Mouse (Mus musculus): ENCODE results near the gene Alox12e. TPM values are rescaled to one million over a fixed set of nuclear protein-coding genes. Genes with fewer than 3 reads are reported as not detected.
"Not testable (repeated sequence)": the region's sequence is repeated elsewhere in the genome, so short reads cannot be mapped to it uniquely, and the experiment has no call there.

Alox12e gene
- not detected in 2 replicates for polyA plus RNA-seq (2016; fragmentation: Nextera tagmentation; extraction: Ambion mirVana)

DNA sequence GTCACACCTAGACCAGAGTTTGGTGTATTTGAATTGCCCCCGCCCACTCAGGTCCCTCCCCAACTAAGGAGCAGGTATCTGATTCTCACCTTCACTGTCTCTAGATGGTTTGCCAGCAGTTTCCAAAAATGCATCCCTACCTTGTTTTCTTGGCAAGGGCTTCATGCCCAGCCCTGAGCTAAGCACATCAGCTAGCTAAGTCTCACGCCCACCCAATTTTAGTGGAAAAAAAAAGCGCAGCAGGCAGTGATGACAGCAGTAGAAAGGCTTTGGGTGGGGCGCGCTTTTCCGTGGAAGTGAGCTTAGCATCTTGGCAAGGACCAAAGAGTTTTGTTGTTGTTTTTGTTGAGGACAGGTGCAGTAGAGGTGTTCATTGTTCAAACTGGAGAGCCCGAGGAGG, at the start of gene Alox12e:
Gene Alox12e, minus strand, starts transcription at position 101 of the 400 bp plus-strand sequence.
- no peak within 1 kb of the TSS for H3K9ac ChIP-seq
- no peaks in the 10 kb centered on the region for H3K4me1 ChIP-seq
- peak within 1 kb of the TSS; percentile 28 for H3K4me2 ChIP-seq (replicated peaks)
- H3K27ac ChIP-seq = no peak within 1 kb of the TSS
- no peak for ATAC-seq (ENCODE audit: insufficient number of reproducible peaks, insufficient read depth, low FRiP score, low TSS enrichment)
- H3K27me3 ChIP-seq = peaks cover 48% of the 10 kb centered on the region
- no peaks in the 10 kb centered on the region for H3K36me3 ChIP-seq
- no peak within 1 kb of the TSS for H3K4me3 ChIP-seq
- WGBS = 27% methylated on average over 7 of the region's 7 CpGs
- no peaks in the 10 kb centered on the region for H3K9me3 ChIP-seq

DNA sequence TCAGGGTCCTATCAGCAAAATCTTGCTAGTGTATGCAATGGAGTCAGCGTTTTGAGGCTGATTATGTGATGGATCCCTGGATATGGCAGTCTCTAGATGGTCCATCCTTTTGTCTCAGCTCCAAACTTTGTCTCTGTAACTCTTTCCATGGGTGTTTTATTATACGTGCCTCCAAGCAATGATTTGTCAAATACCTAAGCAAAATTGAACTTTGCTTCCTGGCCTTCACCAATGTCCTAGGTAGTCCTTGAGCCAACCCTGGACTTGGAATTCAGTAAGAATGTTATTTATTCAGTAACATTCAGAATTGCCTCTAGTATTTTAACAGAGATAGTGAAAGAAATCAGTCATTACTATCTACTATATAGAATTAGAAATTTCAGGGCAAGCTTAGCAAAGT, 46.2 kb upstream of the Alox12e start:
- H3K4me3 ChIP-seq; H3K4me2 ChIP-seq (replicated peaks); H3K27ac ChIP-seq; H3K27me3 ChIP-seq; ATAC-seq (ENCODE audit: insufficient number of reproducible peaks, insufficient read depth, low FRiP score, low TSS enrichment); H3K36me3 ChIP-seq; H3K4me1 ChIP-seq; H3K9me3 ChIP-seq; H3K9ac ChIP-seq: not testable (repeated sequence)
- WGBS = 75% methylated on average over 2 of the region's 2 CpGs

DNA sequence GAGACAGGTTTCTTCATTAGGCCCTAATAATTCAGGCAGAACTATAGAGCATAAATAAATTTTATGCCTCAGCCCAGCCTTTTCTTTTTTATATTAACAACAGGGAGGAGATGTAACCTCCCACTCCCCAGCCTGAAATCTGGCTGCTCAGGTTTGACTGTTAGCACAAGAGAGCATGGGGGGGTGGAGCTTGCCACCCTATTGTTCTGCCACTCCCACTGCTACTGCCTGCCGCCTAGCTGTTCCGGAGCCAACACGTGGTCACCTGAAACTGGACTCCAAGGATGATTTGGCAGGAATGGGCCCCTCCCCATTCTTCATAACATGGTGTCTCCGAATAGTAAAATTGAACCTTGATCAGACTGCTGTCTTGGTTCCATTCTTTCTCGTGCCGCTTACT, 45.3 kb upstream of the Alox12e start:
- WGBS = 79% methylated on average over 6 of the region's 6 CpGs
- not testable (repeated sequence) for H3K27ac ChIP-seq; H3K9ac ChIP-seq; H3K36me3 ChIP-seq; H3K4me2 ChIP-seq (replicated peaks); H3K27me3 ChIP-seq; H3K4me1 ChIP-seq; H3K9me3 ChIP-seq; H3K4me3 ChIP-seq; ATAC-seq (ENCODE audit: insufficient number of reproducible peaks, insufficient read depth, low FRiP score, low TSS enrichment)

DNA sequence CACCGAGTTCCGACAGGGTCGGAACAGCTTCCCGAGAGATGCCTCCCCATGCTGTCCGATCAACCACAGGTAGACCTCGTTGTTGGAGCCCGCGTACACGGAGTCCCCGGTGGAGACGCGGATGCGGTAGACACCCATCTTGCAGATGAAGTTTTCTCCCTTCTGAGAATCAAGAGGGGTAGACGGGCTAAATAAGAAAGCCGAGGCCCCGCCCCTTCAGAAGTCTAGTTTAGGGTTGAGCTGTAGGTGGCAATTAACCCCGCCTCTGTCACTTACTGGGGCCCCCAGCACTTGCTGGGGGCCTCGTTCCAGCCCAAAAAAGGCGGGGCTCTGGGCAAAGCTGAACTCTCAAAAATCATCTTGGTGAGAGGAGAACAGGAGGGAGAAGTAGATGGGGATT, 29.4 kb upstream of the Alox12e start, which contains the start of gene Alox15:
Gene Alox15, minus strand, starts transcription at position 164 of the 400 bp plus-strand sequence.
- Histone ChIP-seq H3K27ac (no peak within 1 kb of the TSS), H3K36me3 (no peaks in the 10 kb centered on the region), H3K4me2 (replicated peaks) (peak within 1 kb of the TSS; percentile 59), H3K4me3 (peak within 1 kb of the TSS; percentile 33), H3K9ac (peak within 1 kb of the TSS; percentile 3; the same call in 1 of the 2 replicates), H3K9me3 (no peaks in the 10 kb centered on the region), H3K27me3 (peaks cover 48% of the 10 kb centered on the region), H3K4me1 (peaks cover 13% of the 10 kb centered on the region)
- no peak for ATAC-seq (ENCODE audit: insufficient number of reproducible peaks, insufficient read depth, low FRiP score, low TSS enrichment)
- WGBS = under 1% methylated on average over 19 of the region's 19 CpGs

DNA sequence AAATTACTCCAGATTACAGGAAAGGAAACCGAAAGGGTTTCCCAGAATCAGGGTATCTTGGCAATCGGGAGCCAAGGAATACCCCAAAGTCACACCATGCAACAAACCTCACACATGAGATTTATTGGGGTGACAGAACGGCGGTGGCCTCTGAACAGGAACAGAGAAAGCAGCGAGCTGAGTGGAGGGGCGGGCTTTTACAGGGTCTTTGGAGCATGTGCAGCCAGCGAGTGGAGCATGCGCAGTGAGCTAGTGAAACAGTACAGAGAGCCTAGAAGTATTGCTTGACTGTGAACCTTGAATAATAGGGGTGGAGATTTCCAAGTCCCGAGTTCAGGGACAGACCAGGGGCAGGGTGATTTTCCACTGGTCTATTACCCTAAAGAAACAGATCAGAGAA, 26.2 kb upstream of the Alox12e start:
- H3K27me3 ChIP-seq = peaks cover 50% of the 10 kb centered on the region
- WGBS = 90% methylated on average over 9 of the region's 9 CpGs
- H3K27ac ChIP-seq = no peak overlapping the region
- no peak overlapping the region for H3K9ac ChIP-seq
- no peak overlapping the region for H3K4me3 ChIP-seq
- no peak overlapping the region for H3K4me2 ChIP-seq (replicated peaks)
- no peak for ATAC-seq (ENCODE audit: insufficient number of reproducible peaks, insufficient read depth, low FRiP score, low TSS enrichment)
- H3K36me3 ChIP-seq = no peaks in the 10 kb centered on the region
- no peaks in the 10 kb centered on the region for H3K9me3 ChIP-seq
- peaks cover 13% of the 10 kb centered on the region for H3K4me1 ChIP-seq

DNA sequence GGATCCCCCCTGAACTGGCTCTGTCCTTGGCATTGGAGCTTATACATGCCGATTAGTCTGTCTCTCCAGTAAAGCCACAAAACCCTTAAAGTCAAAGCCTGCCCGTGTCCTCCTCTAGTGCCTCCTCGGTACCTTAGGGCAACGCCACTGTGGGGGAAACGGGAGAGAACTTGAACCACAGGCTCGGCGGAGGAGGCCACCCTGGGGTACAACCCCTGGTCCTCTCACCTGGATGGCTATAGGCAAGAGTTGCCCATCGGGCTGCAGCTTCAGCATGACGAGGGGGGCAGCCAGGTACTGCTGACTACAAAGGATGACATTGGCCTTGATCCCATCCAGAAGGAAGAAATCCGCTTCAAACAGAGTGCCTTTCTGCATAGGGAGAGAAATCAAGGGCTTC, 25.4 kb upstream of the Alox12e start:
- H3K4me2 ChIP-seq (replicated peaks) = no peak overlapping the region
- H3K27me3 ChIP-seq = peaks cover 43% of the 10 kb centered on the region
- H3K9ac ChIP-seq = no peak overlapping the region
- no peaks in the 10 kb centered on the region for H3K36me3 ChIP-seq
- no peak overlapping the region for H3K4me3 ChIP-seq
- no peaks in the 10 kb centered on the region for H3K9me3 ChIP-seq
- no peak overlapping the region for H3K27ac ChIP-seq
- WGBS = 80% methylated on average over 10 of the region's 10 CpGs
- ATAC-seq (ENCODE audit: insufficient number of reproducible peaks, insufficient read depth, low FRiP score, low TSS enrichment) = no peak
- H3K4me1 ChIP-seq = peaks cover 13% of the 10 kb centered on the region

DNA sequence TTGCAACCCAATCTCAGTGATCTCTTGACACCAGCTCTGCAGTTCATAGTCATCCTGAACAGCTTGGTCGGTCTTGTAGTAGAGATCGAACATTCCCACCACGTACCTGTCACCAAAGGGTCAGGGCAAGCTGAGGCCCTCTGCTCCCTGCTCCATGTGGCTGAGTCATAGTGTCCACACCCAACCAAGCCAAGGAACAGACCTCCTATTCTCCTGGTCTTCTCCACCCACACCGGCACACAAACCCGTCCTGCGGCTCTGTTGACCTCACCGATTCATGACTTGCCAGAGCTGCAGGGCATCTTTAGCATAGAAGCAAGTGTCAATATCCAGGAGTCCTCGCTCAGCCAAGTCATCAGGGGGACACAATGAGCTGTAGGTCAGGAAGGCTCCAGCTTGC, 23.1 kb upstream of the Alox12e start:
- Histone ChIP-seq H3K27ac (no peak overlapping the region), H3K4me3 (no peak overlapping the region), H3K36me3 (no peaks in the 10 kb centered on the region), H3K4me2 (replicated peaks) (no peak overlapping the region), H3K9ac (no peak overlapping the region), H3K9me3 (no peaks in the 10 kb centered on the region), H3K27me3 (peaks cover 20% of the 10 kb centered on the region), H3K4me1 (no peaks in the 10 kb centered on the region)
- no peak for ATAC-seq (ENCODE audit: insufficient number of reproducible peaks, insufficient read depth, low FRiP score, low TSS enrichment)
- 91% methylated on average over 8 of the region's 8 CpGs for WGBS

DNA sequence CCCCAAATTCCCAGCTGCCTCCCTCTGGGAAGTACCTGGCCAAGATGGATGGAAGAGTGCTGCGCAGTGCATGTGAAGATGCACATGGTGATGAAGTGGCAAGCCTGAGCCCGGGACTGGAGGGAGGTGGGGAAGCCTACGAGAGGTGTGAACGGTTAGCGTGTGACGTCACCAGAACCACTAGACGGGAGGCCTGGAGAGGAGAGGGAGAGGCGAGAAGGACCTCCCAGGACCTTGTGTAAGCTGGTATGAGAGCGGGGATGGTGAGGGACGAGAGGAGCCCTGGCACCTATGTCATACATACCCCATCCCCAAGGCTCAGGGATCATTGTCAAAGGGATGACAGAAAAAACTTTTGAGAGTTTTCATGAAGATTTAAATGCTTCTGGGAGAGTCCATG, 22.6 kb upstream of the Alox12e start:
- H3K9ac ChIP-seq = no peak overlapping the region
- no peak overlapping the region for H3K27ac ChIP-seq
- H3K27me3 ChIP-seq = peaks cover 15% of the 10 kb centered on the region
- H3K9me3 ChIP-seq = no peaks in the 10 kb centered on the region
- H3K4me3 ChIP-seq = no peak overlapping the region
- no peaks in the 10 kb centered on the region for H3K4me1 ChIP-seq
- H3K4me2 ChIP-seq (replicated peaks) = no peak overlapping the region
- 86% methylated on average over 10 of the region's 10 CpGs for WGBS
- no peaks in the 10 kb centered on the region for H3K36me3 ChIP-seq
- no peak for ATAC-seq (ENCODE audit: insufficient number of reproducible peaks, insufficient read depth, low FRiP score, low TSS enrichment)

DNA sequence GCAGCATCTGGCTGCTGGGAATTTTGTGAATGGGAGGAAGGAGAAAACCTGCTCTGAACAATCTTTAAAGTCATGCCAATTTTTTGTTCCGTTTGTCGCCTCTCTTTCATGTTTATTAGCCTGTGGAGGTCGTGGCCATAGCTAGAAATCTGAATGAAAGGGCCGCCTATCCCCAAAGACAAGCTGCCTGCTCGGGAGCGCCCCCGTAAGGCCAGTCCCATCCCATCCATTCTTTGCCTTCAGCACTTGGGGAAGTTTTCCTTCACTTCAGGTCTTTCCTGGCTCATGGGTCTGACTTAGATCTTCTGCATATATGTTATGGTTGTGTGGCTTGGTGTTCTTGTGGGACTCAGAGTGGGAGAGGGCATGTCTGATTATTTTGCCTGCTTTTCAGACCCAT, 17.1 kb upstream of the Alox12e start:
- Histone ChIP-seq H3K27ac (no peak overlapping the region), H3K36me3 (no peaks in the 10 kb centered on the region), H3K4me3 (no peak overlapping the region), H3K9ac (no peak overlapping the region), H3K27me3 (no peaks in the 10 kb centered on the region), H3K9me3 (no peaks in the 10 kb centered on the region), H3K4me2 (replicated peaks) (no peak overlapping the region), H3K4me1 (no peaks in the 10 kb centered on the region)
- no peak for ATAC-seq (ENCODE audit: insufficient number of reproducible peaks, insufficient read depth, low FRiP score, low TSS enrichment)
- 31% methylated on average over 7 of the region's 7 CpGs for whole genome bisulfite sequencing

DNA sequence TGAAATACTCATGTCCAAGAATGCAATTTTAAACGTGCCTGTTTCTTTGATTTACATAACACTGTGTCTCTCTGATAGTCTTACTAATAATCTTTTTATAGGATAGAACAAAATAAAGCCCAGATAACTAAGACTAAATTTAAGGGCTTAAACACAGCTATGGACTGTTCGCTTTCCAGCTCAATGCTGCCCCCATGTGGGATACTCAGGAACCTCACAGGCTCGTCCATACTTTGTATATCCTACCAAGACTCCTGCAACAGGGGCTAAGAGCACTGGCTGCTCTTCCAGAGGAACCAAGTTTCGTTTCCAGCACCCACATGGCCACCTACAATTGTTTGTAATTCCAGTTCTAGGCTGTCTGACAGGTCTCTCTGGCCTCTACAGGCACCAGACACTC, 12.0 kb upstream of the Alox12e start:
- ATAC-seq (ENCODE audit: insufficient number of reproducible peaks, insufficient read depth, low FRiP score, low TSS enrichment) = 0 out of 2 replicates have a peak, but pooled peaks have one; percentile 69
- H3K4me2 ChIP-seq (replicated peaks) = no peak overlapping the region
- 32% methylated on average over 4 of the region's 4 CpGs for WGBS
- no peak overlapping the region for H3K4me3 ChIP-seq
- H3K4me1 ChIP-seq = no peaks in the 10 kb centered on the region
- H3K9ac ChIP-seq = no peak overlapping the region
- no peaks in the 10 kb centered on the region for H3K27me3 ChIP-seq
- H3K36me3 ChIP-seq = no peaks in the 10 kb centered on the region
- H3K27ac ChIP-seq = no peak overlapping the region
- H3K9me3 ChIP-seq = no peaks in the 10 kb centered on the region

DNA sequence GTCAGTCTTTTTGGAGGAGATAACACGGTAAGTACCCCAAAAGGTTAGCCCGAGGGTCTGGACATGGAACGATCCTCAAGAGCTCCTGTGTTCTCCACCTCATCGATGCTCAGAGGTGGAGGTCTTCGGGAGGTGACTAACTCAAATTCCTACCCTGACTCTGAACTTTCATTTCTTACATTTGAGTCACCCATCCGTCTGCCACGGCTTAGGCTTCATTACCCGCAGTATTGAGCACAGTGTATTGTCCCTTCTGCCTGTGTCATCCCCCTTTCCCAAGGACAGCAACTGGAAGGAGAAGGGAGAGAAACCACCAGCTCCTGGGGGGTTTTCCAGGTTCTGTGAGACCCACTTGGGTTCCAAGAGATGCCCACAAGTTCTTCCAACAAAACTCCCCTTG, 2.3 kb upstream of the Alox12e start:
- Histone ChIP-seq H3K27ac (no peak overlapping the region), H3K27me3 (peaks cover 42% of the 10 kb centered on the region), H3K9me3 (no peaks in the 10 kb centered on the region), H3K9ac (no peak overlapping the region), H3K36me3 (no peaks in the 10 kb centered on the region), H3K4me3 (no peak overlapping the region), H3K4me1 (no peaks in the 10 kb centered on the region), H3K4me2 (replicated peaks) (no peak overlapping the region)
- ATAC-seq (ENCODE audit: insufficient number of reproducible peaks, insufficient read depth, low FRiP score, low TSS enrichment) = no peak
- 79% methylated on average over 8 of the region's 8 CpGs for WGBS

DNA sequence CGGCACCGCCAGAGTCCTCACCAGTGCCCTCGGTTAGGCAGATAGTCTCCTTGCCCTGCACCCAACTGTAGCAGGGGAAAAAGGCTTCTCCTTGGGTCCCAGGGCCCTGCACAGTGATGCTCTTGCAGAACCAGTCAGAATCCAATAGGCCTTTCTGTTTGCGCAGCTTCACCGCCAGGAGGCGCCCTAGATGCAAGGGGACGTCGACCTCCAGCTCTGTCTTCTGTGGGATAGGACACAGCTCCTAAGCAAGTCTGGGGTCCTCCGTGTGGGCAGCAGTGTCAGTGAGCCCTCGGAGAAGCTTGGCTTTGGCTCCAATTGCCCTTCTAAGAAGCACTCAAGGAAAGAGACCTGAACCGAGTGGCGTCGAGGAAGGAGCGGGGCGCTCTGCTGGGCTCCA, 764 bp downstream of the Alox12e start:
- ATAC-seq (ENCODE audit: insufficient number of reproducible peaks, insufficient read depth, low FRiP score, low TSS enrichment) = no peak
- Histone ChIP-seq H3K9ac (no peak overlapping the region), H3K4me1 (no peaks in the 10 kb centered on the region), H3K9me3 (no peaks in the 10 kb centered on the region), H3K4me2 (replicated peaks) (peak overlapping the region; percentile 28), H3K27me3 (peaks cover 52% of the 10 kb centered on the region), H3K27ac (no peak overlapping the region), H3K36me3 (no peaks in the 10 kb centered on the region), H3K4me3 (no peak overlapping the region)
- WGBS = under 1% methylated on average over 15 of the region's 15 CpGs

DNA sequence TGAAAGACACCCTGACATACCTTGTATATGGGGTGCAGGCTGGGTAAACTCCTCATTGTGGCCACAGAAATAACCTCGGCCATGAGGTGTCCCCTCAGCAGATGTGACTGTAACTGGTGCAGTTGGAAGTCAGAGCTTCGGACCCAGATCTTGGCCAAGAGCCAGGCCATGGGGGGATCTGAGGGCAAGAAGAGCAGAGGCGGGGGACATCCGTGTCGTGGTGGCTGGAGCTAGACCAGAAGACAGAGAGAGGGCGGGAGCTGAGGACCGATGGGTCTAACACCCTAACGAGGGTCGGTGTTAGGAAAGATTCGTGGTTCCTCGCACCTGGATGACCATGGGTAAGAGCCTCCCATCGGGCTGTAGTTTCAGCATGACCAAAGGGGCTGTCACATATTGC, 2.8 kb downstream of the Alox12e start:
- no peak overlapping the region for H3K4me3 ChIP-seq
- ATAC-seq (ENCODE audit: insufficient number of reproducible peaks, insufficient read depth, low FRiP score, low TSS enrichment) = no peak

More for the DNA sequence above, 2.8 kb downstream of the Alox12e start:
- no peak overlapping the region for H3K4me2 ChIP-seq (replicated peaks)
- H3K9ac ChIP-seq = no peak overlapping the region
- 87% methylated on average over 12 of the region's 12 CpGs for WGBS
- no peaks in the 10 kb centered on the region for H3K36me3 ChIP-seq
- H3K27ac ChIP-seq = no peak overlapping the region
- H3K27me3 ChIP-seq = peaks cover 52% of the 10 kb centered on the region
- no peaks in the 10 kb centered on the region for H3K9me3 ChIP-seq
- no peaks in the 10 kb centered on the region for H3K4me1 ChIP-seq
